Mouse (Mus musculus) CD4-positive naive resting alpha-beta T cell, adult 76 days (primary cell): ENCODE measurements around the gene Srrm4. TPM values are rescaled to one million over a fixed set of nuclear protein-coding genes. Genes with fewer than 3 reads are reported as not detected.

Source experiments
- total RNA-seq: library from RNA; stranded (reverse); gene quantifications from one replicate; pipeline ENCODE4 v1.2.4, GENCODE M21; 2023

Gene Srrm4
- not detected for total RNA-seq

GRCm38 (mm10) chr5:116591346-116592048, at the start of gene Srrm4:
Gene Srrm4, minus strand, starts transcription at chr5:116591817.

GRCm38 (mm10) chr5:116422699-116423201, 168.9 kb downstream of the Srrm4 start, which contains the start of gene Hspb8:
Gene Hspb8, minus strand, starts transcription at chr5:116422864.

Other genes with a start within 250 kb of the Srrm4 start
- not detected for gene Hspb8, start 169.0 kb downstream of the Srrm4 start, total RNA-seq